Mouse (Mus musculus) T-helper 17 cell (primary cell): ENCODE measurements around the gene Pla2g12b.

Source experiments
- in situ Hi-C, 2 experiments: fragments of 300-600 bp; cut with MboI, MseI; formaldehyde crosslinking; loops; 1 replicate in 1 of 2; 2 replicates in 1 of 2; pipeline ENCODE4 v1.15.1; 2025; ENCODE audit warnings: high pct_unique_total_duplicates in 2 of 2

The Pla2g12b gene

GRCm38 (mm10) chr10:59408499-59408898, 5.0 kb downstream of the Pla2g12b start:
- in situ Hi-C loops: no loop called here

DNA sequence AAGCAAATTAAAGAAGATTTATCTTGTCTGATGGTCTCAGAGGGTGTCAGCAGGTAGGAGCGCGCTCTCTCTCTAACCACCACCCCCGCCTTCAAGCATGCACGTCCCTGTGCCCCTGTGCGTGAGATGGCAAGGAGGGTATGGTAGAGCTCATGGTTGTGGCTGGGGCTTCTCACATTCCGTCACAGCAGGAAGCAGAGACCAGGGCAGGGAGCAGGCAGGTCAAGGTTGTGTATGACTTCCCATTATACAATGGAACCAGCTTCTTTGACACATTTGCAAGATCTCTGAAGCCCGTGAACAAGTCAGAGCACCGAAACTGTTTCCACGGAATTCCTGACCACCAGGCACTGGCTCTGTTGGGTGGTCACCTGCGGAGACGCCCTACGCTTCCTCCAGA, 6.8 kb downstream of the Pla2g12b start:
- in situ Hi-C loops: no loop called here

DNA sequence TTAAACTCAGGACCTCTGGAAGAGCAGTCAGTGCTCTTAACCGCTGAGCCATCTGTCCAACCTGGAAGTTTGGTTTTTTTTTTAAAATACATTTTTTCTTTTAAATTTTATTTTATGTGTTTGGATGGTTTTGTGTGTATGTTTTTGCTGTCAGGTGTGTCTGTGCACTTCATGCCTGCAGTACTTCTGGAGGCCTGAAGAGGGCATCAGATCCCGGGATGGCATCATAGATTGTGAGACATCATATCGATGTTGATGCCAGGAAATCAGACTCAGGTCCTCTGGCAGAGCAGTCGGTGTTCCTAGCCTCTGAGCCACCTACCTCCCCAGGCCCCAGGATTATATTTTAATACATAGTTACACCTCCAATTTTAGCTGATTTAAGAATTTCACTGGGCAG, 10.3 kb downstream of the Pla2g12b start:
- in situ Hi-C loops: no loop called here

- in situ Hi-C loops: no loop called here
Observed at GRCm38 (mm10) chr10:59416623-59417022, 13.2 kb downstream of the Pla2g12b start.

GRCm38 (mm10) chr10:59419516-59419915, 16.1 kb downstream of the Pla2g12b start:
- in situ Hi-C loops: no loop called here

DNA sequence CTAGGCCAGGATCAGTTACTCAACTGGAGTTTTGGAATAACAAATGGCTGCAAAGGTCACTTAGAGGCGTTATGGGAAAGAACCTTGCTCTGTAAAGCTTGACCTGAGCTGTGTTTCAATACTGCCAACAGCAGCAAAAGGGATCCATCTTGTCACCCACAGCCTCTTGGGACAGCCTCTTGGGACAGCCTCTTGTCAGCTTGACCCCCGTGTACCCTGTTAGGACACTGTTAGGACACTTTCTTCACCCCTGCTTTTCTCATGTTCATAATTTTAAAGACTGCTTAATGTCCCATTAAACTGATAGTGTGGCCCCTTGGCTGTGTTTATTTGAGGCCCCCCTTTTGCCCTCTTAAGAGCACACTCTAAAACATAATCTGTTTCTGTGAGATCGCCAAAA, 21.0 kb downstream of the Pla2g12b start:
- in situ Hi-C loops: loop anchor here in 1 of 2 experiments (10.0 kb wide), 1 partner anchor 1630 kb away; no protein-coding TSS in a partner anchor

GRCm38 (mm10) chr10:59425369-59425768, 21.9 kb downstream of the Pla2g12b start:
- in situ Hi-C loops: loop anchor here in 1 of 2 experiments (10.0 kb wide), 1 partner anchor 1629 kb away; no protein-coding TSS in a partner anchor

- in situ Hi-C loops: loop anchor here in 1 of 2 experiments (10.0 kb wide), 1 partner anchor 1628 kb away; no protein-coding TSS in a partner anchor
Observed at GRCm38 (mm10) chr10:59426371-59426770, 22.9 kb downstream of the Pla2g12b start.

GRCm38 (mm10) chr10:59429448-59430135, 26.1 kb downstream of the Pla2g12b start:
- in situ Hi-C loops: loop anchor here in 1 of 2 experiments (10.0 kb wide), 1 partner anchor 1625 kb away; no protein-coding TSS in a partner anchor

- in situ Hi-C loops: no loop called here
Observed at GRCm38 (mm10) chr10:59430701-59431218, 27.3 kb downstream of the Pla2g12b start.

DNA sequence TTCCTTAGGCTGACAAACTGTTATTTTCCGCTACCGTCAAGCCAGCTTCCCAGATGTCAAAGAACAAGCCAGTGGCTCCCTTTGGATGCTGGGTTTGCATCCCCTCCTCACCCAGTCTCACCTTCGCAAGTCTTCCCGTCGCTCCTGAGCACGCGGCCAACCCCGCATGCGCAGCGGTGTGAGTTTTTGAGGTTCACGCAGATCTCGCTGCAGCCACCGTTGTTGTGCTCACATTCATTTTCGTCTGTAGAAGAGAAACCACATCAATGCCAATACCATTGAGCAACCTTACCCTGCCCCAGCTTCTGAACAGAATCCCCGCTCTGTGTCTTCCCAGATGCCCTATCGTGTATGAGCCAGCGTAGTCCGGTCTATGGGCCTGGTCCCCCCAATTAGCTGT, 32.3 kb downstream of the Pla2g12b start:
- in situ Hi-C loops: no loop called here

GRCm38 (mm10) chr10:59438651-59439050, 35.2 kb downstream of the Pla2g12b start:
- in situ Hi-C loops: no loop called here

- in situ Hi-C loops: no loop called here
Observed at GRCm38 (mm10) chr10:59439508-59439931, 36.1 kb downstream of the Pla2g12b start.

DNA sequence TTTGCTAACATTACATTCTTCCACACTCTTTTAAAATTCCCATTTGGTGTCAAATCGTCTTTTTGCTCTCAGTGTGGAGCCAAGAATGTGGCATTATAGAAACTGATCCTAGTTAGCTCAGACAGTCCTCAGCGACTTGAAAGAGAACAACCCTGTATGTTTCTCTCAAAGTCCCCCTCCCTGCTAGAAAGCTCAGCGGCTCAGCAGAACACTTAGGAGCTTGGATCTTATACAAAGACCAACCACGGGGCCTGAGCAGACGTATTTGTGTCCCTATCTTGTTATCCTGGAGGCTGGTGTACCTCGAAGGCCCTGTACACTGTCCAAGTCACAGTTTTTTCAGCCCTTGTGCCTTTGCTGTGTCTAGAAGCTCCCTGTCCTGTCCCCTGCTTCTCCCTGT, 36.7 kb downstream of the Pla2g12b start:
- in situ Hi-C loops: no loop called here

GRCm38 (mm10) chr10:59441735-59442134, 38.3 kb downstream of the Pla2g12b start, which contains the start of gene Oit3:
TSS of gene Oit3 (minus strand) at chr10:59441778.
- in situ Hi-C loops: no loop called here

DNA sequence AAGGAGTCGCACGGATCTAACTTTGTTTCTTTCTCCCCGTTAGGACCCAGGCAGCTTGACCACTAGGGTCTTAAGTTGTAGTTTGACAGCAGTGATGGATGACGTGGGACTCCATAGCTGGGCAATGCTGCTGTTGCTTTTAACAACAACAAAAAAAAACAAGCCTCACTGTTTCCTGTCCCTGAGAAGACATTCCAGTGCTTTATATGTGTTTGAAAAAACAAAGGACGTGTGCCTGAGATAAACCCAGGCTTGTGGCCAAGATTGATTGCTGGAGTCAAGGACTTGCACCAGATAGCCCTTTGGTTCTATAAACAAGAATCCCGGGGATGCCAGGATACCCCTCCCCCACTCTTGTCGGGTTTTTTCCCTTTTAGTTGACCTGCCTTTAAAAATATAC, 39.8 kb downstream of the Pla2g12b start:
- in situ Hi-C loops: no loop called here

GRCm38 (mm10) chr10:59444106-59444505, 40.6 kb downstream of the Pla2g12b start:
- in situ Hi-C loops: no loop called here

DNA sequence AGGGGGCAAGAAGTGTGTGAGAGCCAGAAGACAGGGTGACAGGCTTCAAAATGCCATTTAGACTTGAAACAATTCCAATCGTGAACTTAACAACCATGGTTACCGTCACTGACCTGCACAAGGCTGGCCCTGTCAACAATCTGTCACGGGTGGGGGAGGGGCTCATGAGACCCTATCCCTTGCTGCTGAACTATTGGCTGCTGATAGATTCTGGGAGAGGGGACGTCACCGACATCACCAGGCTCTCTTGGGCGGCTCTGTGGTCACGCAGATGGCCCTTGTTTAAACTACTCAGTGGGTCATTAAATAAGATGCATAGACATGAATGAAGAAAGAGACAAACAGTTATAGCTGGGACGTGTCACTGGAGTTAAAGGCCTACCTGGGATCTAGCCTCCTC, 41.2 kb downstream of the Pla2g12b start:
- in situ Hi-C loops: no loop called here

DNA sequence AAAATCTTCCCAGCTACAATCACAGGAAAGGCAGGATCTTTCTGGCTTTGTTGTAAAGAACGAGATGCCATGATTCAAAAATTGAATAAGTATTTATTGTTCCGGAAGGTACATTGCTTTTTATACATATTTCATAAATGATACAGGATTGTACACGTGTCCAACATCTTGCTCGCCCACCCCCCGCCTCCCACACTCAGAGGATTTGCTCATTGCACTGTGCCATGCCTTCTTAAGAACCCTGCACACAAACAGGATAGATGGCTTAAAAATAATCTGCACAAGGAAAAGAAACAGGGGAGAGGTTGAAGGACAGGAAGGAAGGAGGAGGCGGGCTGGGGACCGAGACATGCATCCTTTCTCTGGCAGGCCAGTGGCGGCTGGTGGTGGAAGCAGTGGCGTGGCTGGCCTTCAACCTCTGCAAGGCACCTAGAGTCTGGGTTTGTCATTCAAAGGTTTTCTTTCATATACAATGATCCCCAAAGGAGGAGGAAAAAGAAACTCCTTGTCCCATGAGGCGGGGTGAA, 43.5 kb downstream of the Pla2g12b start:
- in situ Hi-C loops: no loop called here

GRCm38 (mm10) chr10:59447546-59447945, 44.1 kb downstream of the Pla2g12b start:
- in situ Hi-C loops: no loop called here

DNA sequence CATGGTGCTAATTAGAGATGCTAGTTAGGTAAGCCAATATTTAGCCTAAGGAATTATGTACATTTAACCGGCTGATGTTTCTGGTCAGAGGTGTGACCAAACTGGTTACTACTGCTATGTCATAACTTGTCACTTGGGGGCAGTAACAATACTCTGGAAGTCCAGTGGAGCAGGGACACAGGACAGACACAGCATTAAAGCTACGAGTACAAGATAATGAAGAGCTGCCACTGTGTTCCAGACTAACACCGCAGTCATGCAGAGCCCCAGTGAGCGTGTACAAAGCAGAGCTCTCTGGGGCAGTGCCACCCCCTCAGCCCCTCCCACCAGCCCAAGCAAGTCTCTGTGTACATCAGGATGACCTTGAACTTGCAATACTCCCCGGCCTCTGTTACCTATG, 48.4 kb downstream of the Pla2g12b start:
- in situ Hi-C loops: no loop called here

DNA sequence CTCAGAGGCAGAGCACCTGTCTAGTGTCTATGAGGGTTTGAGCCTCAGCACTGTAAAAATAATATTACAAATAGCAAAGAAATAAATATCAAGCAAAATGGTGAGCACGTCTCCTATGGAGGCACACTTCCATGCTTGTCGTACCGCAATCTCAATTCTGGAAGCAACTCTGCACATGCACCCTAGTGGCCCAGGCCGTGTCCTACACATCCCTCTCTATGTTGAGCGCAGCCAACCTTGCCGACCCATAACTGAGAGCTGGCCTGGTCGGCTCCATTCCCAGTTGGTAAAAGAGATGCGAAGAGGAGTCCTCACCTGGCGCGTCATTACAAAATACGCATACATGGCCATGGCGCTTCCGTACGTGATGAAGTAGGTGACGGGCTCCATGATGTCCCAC, 51.2 kb downstream of the Pla2g12b start:
- in situ Hi-C loops: no loop called here

DNA sequence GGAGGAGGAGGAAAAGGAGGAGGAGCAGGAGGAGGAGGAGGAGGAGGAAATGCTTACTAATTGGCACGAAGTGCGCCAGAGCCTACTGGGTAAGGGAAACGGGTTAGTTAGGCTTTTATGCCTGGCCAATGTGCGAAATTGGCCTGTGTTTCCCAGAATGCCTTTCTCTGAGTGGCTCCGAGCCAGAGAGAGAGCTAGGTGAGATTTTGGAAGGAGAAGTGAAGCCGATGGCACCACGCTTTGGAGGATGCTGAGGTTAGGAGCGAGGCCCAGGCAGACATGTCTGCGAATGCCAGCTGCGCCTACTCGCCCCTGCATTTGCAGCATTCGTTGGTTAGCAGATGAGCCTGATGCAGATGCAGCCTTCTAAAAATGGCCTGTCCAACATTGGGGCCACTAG, 56.3 kb downstream of the Pla2g12b start:
- in situ Hi-C loops: loop anchor here in 1 of 2 experiments (10.0 kb wide), 1 partner anchor 1255 kb away; no protein-coding TSS in a partner anchor
